Comparison of ENCODE assay signal across 8 mouse cellular contexts in the genomic region with DNA sequence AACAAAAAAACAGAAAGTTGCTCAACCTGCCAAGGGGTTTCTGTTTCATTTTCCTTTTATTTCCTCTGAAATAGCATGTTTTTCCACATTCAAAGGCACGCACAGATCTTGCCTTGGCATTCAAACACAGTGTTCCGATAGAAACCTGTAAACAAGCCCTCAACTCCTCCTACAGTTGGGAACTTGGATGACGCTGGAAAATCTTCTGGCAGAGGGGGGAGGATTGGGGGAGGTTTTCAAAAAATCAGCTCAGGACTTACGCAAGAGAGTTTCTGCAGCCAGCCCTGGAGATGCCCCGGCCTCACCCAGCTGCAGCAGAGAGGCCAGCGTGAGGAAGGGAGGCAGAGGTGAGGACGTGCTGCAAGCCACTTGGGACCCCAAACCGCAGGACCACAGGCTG. TPM values are rescaled to one million over a fixed set of nuclear protein-coding genes. Genes with fewer than 3 reads are reported as not detected.
DNase-seq lines count a peak whose midpoint lies in the region; ATAC-seq and TF ChIP-seq lines count a peak whose summit lies in the region.

No protein-coding gene starts in this region.

- peak; percentile 42 for TF ChIP-seq CTCF in lung, postnatal 0 days (IDR thresholded peaks at IDR 0.05)

- no peak overlapping the region; the same call in 1 of the 2 replicates for H3K4me2 ChIP-seq in lung, postnatal 0 days (replicated peaks; ENCODE audit: low read depth, low read length)

- H3K4me1 ChIP-seq in lung, postnatal 0 days (ENCODE audit: insufficient read depth, low read depth, low read length) = peaks cover 4% of the 10 kb centered on the region; the same call in 1 of the 2 replicates

- peak; percentile 71 for DNase-seq in ovary, postnatal 36 days (ENCODE audit: low spot score)
- DNase-seq in ovary, postnatal 10 days (ENCODE audit: low spot score) = no peak
- DNase-seq in brain, adult 2 months (ENCODE audit: low read depth, low spot score) = peak; percentile 78
- peak; percentile 77 to 79 for DNase-seq in heart, postnatal 36 days
- DNase-seq in lung, postnatal 0 days (ENCODE audit: low spot score) = peak; percentile 97
- peak; percentile 49 for DNase-seq in thymus, postnatal 4 days
- DNase-seq in layer of hippocampus, adult 8-10 months (ENCODE audit: low spot score in 2 of 2) = no peak
- no peak for DNase-seq in cerebellum, adult 9-11 months

- peak overlapping the region; percentile 84 for H3K27ac ChIP-seq in lung, postnatal 0 days (ENCODE audit: low read length)

- no peak overlapping the region for H3K4me3 ChIP-seq in lung, postnatal 0 days (ENCODE audit: low read depth, low read length)

- no peaks in the 10 kb centered on the region for H3K27me3 ChIP-seq in lung, postnatal 0 days (replicated peaks; ENCODE audit: insufficient read depth, low read length)

- WGBS in lung, postnatal 0 days = 18% methylated on average over 8 of the region's 8 CpGs

- H3K9me3 ChIP-seq in lung, postnatal 0 days (ENCODE audit: low read length) = no peaks in the 10 kb centered on the region

- ATAC-seq in lung, postnatal 0 days = peak; percentile 92

- H3K36me3 ChIP-seq in lung, postnatal 0 days (ENCODE audit: insufficient read depth, low read length) = no peaks in the 10 kb centered on the region

- intact Hi-C loops in heart, postnatal 36 days (cut with DNase I) = loop anchor here (2.0 kb wide), 1 partner anchor 15 kb away; the partner anchor contains the start of gene Klf2

- TF ChIP-seq EP300 in lung, postnatal 0 days (IDR thresholded peaks at IDR 0.05) = peak; percentile 99

- no peak overlapping the region for H3K9ac ChIP-seq in lung, postnatal 0 days (replicated peaks; ENCODE audit: low read depth)

RNA-seq across cellular contexts. Expression of gene Gm10282, which starts 1.4 kb away (rescaled TPM):
- 10 to 100 TPM in 1 of 2 experiments, 1 to 10 TPM in 1; 6.9 to 10.2 TPM for total RNA-seq in heart, postnatal 36 days (2021)
- polyA plus RNA-seq in lung, postnatal 0 days (2015; fragmentation: Nextera tagmentation; extraction: Ambion mirVana) = 5.7 and 6.1 TPM in 2 replicates
- 1 to 10 TPM; 3.8 to 7.8 (median 6.0) TPM for total RNA-seq in layer of hippocampus, adult 8-10 months (2022)

RNA-seq across cellular contexts. Expression of gene Klf2, which starts 15.2 kb away (rescaled TPM):
- total RNA-seq in heart, postnatal 36 days (2021) = 10 to 100 TPM; 42.2 to 97.6 TPM
- 65.3 and 74.1 TPM in 2 replicates for polyA plus RNA-seq in lung, postnatal 0 days (2015; fragmentation: Nextera tagmentation; extraction: Ambion mirVana)
- total RNA-seq in layer of hippocampus, adult 8-10 months (2022) = 10 to 100 TPM in 3 of 4 experiments, 1 to 10 TPM in 1; 9.5 to 15.3 (median 12.7) TPM

Comparison
In these comparisons a context has a peak if more than half of its experiments do, and no peak if none do; other contexts are left out.
1. DNase-seq: peak in ovary, postnatal 36 days (single experiment), brain, adult 2 months (single experiment), heart, postnatal 36 days (2 of 2), lung, postnatal 0 days (single experiment) and thymus, postnatal 4 days (single experiment); none in ovary, postnatal 10 days (single experiment), layer of hippocampus, adult 8-10 months (0 of 2) and cerebellum, adult 9-11 months (single experiment).